Mouse (Mus musculus): ENCODE measurements around the gene Atp1b3.
"Not testable (repeated sequence)": the region's sequence is repeated elsewhere in the genome, so short reads cannot be mapped to it uniquely, and the experiment has no call there.

The Atp1b3 gene

DNA sequence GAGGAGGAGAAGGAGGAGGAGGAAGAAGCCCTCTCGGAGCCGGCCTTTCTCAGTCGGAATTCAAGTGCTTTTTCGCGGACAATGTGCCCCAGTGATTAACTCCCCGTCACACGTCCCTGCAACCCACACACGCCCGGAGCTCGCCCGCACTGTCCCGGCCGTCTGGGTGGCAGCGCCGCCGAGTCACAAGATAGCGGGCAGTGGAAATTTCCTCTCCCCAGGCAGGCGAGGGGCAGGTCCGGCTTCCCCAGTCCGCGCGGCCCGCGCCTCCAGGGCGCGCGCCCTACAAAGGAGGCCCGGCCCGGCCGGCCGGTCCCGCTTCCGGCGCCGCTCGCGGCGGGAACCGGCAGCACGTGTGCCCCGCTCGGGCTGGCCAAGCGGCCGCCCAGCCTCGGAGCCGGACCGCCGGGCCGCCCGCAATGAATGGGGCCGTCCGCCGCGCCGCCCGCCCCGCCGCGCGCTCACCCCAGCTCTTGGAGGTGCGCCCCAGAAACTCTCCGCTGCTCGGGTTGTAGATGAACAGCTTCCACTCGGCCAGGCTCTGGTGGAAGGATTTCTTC, 581 bp downstream of the Atp1b3 start:
- DNase-seq: peak; percentile 73 to 74

DNA sequence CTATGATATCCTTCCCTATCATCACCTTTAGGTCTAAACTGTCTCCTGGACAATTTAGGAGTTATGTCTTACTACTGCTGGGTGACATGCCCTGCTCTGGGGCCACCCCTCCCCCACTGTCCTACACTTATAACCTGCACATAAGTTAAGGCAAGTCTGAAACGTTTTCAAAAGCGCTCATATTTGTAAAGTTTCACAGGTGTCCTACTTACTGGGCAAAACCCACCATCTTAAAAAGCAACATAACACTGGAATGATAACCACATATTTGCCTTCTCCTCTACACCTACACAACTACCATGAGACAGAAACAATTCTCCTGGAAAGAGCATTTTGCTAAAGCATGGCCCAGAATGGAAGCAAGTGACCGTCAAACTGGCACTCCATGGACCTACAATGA, 4.2 kb downstream of the Atp1b3 start:
- no peak for DNase-seq

DNA sequence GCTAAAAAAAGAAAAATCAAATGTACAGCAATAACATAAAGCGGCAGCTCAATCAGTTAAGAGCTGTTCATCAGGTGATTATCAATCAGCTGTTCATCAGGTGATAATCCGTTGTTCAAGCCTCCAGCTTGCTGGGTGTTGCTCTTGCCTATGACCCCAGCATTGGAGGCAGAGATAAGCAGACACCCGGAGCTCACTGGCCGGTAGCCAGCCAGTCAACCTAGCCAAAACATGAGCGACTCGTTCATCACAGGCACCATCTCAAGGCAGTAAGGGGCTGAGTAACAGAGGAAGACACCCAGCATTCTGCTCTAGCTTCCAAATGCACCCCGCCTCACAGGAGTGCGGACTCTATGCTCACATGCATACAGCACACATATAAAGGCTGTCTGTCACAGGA, 10.4 kb downstream of the Atp1b3 start:
- DNase-seq: peak; percentile 61 to 72

DNA sequence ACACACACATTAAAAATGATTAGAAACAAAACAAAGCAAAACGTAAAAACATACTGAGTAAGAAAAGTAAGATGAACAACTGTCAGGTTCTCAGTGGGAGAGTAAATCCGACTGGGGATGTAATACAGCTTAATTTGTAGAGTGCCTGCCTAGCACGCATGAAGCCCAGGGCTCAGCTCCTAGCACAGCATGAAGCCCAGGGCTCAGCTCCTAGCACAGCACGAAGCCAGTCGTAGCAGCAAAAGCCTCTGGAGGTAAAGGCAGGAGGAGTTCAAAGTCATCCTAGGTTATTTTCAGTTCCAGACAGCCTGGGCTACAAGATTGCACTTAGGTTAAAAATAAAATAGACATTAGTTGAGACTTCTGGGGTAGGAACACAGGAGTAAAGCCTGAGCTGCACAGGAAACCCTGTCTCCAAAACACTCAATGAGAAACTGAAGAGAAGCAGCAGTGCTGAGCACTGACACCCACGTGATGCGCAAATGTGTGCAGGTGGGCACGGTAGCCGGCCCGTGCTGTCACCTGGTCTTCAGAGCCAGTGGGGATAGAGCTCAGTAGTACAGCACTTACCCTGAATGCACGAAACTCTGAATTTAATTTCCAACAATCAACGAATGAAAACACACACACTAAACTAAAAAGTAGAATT, 11.0 kb downstream of the Atp1b3 start:
- peak in 1 of 2 experiments; percentile 15 for DNase-seq

DNA sequence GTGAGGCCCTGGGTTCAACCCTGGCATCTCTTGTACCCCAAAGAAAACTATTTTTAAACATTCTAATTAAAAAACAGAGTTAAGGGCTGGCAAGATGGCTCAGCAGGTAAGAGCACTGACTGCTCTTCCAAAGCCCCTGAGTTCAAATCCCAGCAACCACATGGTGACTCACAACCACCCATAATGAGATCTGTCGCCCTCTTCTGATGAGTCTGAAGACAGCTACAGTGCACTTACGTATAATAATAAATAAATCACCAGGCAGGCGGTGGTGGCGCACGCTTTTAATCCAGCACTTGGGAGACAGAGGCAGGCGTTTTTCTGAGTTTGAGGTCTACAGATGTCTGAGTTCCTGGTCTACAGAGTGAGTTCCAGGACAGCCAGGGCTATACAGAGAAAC, 12.5 kb downstream of the Atp1b3 start:
- not testable (repeated sequence) for DNase-seq

DNA sequence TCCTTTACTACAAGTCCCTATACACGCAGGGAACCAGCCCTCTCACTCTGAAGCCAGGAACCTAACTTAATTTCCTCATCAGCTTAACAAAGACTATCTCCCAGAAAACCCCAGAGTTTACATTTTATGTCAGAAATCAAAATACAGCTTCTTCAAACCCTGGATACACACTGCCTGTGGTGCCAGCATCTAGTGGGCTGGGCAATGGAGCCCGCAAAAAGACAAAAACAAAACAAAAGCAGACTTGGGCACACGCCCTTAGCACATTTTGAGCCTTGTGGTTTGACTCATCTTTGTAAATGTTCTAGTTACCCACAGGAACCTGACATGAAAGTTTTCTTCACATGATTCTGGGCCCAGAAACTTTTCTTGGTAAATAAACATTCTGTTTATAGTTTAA, 13.8 kb downstream of the Atp1b3 start:
- DNase-seq: no peak

DNA sequence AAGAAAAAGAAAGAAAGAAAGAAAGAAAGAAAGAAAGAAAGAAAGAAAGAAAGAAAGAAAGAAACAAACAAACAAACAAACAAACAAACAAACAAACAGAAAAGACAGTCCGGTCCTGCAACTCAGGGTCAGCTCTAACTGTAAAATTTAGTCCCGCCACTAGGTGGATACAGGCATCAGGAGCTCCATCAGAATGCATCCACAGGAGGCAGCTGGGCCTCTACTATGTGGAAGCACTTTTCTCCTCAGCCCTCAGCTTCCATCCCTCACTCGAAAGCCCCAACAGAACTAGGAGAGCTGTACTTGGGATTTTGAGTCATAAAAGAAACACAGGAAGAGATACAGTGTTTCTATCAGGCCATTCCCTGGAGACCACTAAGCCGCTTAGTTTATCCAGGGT, 14.2 kb downstream of the Atp1b3 start:
- DNase-seq: peak; percentile 81 to 82

DNA sequence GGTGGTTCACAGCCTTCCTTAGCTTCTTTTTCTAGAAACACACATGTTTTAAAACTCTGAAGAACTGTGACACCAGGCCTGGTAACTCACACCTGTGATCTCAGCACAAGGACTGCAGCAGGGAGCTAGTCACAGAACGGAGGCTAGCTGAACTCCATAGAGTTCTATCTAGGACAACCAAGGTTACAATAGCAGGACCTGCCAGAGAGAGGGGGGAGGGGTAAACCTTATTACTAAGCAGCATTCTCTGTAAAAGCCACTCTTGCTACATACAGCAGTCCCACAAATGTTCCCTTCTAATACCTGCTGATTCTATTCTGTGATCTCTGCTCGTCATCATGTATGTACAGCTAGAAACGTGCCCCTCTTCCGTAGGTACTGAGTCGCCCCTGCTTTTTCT, 15.4 kb downstream of the Atp1b3 start:
- no peak for DNase-seq

DNA sequence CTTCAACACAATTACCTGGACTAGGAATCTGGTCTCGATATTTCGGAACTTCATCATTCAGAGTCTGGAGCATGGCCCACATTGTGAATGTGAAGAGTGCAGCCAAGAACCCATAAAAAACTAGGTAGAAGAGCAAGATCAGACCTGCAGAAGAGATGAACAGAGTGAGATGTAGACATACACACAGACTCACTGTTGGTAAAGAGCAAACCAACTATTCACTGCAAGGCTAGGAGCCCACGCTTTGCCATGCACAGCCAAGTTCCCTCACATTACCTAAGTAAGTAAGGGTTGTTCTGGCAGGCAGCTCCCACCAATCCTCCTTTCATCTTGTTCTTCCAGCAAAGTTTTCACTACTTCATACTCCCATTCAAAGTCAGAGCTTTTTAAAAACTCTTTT, 18.5 kb downstream of the Atp1b3 start:
- no peak for DNase-seq

DNA sequence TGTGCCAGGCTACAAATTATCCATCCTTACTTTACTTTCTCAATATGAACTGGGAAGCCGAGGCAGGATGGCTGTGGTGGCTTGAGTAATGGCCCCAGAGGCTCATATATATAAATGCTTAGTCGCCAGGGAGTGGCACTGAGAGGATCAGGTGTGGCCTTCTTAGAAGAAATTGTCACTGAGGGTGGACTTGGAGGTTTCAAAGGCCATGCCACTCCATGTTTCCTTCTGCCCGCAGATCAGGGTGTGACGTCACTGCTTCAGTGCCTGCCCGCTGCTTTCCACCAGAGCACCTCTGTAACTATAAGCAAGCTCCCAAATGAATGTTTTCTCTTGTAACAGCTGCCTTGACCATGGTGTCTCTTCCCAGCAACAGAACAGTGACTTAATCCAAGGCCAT, 33.1 kb downstream of the Atp1b3 start:
- DNase-seq: no peak

DNA sequence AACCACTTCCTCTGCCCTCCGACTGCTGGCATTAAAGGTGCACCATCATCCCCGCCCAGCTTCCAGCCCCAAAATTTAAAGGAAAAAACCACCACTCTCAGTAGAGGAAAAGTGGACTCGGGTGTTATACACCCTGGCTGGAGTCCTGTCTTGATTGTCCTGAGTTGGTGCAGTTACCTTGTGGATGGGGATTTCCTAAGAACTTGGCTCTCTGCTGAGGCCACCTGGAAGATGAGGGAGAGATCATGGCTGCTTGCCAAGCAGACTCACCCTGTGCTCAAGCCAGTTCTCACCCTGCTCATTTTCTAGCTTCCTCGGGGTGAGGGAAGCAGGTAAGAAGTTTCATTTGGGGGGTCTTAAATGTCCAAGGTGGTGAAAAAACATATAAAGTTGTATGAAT, 36.0 kb downstream of the Atp1b3 start:
- DNase-seq: peak; percentile 61 to 67

DNA sequence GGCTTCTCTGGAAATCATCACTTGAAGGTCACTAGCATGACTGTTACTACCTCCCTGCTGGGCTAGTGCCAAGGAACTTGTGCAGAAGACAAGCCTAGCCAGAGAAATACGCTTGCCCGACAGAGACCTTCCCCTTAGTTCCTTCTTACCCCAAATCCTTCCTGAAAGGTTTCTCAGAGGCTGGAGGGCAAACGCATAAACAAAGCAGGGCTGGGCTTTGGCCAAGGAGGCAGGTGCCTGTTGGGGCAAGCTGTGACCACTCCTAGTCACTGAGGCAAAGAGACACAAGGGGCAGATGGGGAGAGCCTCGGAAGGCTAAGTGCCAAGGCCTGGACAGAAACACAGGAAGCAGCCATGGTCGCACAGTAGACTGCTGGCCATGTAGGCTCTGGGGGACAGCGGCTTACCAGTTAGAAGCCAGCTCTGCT, 37.7 kb downstream of the Atp1b3 start:
- DNase-seq: peak; percentile 92

DNA sequence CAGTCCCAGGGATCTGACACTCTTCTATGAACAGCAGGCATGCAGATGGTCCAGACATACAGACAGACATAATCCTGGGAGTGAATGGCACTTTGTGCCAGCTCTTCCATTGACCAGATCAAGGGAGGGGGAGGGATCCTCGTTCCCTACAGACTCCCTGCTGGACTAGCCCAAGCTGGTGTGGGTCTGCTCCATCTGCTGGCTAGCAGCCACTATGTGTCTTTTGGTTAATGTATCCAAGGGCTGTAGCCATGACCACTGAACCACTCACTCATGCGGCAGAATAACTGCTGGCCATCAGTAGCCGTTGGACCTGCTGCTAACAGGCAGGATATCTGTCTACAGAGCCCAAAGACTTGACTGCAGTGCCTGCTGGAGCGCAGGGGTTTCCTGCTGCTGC, 39.7 kb downstream of the Atp1b3 start:
- DNase-seq: peak; percentile 80 to 83

DNA sequence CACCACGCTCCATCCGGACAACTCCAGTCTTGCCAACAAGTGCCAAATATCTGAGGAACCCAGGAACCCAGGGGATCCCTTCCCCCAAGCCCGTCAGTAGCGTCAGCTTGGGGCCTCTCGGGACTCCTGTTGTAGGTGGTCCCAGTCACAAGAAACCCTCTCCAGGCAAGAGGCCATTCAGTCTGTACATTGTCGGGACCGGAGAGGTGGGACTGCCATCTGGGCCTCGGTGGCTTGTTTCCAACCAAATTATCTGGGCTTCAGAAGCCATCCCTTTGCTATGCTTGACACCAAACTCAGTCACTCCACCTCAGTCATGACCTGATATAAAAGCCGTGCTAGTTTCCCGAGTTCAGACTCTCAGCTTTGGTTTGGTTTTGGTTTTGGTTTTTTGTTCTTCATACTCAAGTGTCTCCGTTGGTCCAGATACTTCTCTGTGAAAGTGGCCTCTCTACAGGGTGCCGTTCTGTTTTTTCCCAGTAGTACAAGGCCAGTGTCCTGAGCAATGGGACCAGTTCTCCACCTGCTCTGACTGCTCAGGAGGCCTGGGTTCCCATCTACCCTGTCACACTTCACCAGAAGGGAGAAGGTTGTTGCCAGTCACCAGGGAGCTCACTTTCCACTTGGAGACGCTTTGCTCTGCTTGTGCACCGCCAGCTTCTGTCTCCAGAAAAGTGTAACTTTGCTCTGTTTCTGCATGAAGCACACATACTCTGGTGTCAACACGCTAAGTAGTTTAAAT, 41.7 kb downstream of the Atp1b3 start:
- DNase-seq: peak; percentile 74 to 84

DNA sequence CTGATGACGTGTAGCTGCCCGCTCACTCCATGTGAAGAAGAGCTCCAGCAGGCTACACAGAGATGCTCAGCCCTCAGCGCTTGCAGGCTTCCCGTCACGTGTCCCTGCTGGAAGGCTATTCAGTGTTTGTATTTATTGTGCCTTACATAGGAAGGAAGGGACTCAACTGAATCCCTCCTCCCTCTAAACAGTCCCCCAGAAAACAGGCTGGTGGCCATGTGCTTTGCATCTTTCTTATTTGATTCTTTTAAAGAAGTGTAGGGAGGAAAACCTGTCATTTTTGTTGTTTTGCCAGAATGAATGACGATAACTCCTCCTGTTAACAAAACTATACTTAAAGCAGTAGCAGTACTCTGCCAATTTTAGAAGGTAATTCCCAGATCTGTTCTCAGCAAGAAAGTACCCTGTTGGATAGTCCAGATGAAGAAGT, 43.7 kb downstream of the Atp1b3 start:
- no peak for DNase-seq

DNA sequence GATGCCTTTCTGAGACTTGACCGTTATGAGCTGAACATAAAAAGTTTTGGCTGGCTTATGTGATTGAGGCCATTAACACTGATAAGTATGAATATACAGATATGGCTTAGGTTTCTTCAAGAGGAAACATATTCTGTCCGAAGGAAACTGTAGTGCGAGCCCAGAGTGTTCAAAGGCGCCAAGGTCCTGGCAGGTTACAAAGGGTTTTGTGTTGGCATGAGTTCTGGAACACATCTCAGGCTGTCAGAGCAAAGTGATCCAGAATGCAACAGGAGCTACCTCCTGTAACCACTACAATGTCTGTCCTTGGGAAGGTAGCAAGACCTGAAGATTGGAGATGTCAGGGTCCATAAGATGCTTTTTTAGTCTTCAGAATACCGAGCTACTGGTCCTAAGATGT, 44.9 kb downstream of the Atp1b3 start:
- DNase-seq: peak in 1 of 2 experiments; percentile 17

DNA sequence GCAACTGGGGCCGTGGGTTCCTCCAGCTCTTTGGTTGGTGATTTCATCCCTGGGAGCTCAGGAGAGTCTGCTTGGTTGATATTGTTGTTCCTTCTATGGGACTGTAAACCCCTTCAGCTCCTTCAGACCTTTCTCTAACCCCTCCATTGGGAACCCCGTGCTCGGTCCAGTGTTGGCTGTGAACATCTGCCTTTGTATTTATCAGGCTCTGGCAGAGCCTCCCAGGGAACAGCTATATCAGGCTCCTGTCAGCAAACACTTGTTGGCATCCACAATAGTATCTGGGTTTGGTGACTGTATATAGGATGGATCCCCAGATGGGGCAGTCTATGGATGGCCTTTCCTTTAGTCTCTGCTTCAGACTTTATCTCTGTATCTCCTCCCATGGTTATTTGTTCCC, 52.2 kb downstream of the Atp1b3 start:
- DNase-seq: no peak

DNA sequence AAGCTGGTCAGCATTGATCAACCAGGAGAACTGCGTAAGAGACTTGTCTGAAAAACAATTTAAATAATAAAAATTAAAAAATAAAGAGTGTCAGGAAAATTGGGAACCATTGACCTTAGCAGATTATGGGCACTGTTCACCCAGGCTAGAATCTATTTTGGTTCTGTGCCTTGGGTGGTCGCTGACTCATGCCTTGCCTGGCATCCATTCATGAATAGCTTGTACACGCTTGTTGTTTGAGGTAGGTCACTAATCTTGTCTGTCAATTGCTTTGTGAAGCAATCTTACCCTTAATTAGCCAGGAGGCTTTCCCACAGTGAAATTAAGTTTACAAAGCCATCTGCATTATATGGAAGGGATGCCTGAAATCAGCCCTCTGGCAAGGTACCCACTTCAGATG, 55.4 kb downstream of the Atp1b3 start:
- DNase-seq: no peak

DNA sequence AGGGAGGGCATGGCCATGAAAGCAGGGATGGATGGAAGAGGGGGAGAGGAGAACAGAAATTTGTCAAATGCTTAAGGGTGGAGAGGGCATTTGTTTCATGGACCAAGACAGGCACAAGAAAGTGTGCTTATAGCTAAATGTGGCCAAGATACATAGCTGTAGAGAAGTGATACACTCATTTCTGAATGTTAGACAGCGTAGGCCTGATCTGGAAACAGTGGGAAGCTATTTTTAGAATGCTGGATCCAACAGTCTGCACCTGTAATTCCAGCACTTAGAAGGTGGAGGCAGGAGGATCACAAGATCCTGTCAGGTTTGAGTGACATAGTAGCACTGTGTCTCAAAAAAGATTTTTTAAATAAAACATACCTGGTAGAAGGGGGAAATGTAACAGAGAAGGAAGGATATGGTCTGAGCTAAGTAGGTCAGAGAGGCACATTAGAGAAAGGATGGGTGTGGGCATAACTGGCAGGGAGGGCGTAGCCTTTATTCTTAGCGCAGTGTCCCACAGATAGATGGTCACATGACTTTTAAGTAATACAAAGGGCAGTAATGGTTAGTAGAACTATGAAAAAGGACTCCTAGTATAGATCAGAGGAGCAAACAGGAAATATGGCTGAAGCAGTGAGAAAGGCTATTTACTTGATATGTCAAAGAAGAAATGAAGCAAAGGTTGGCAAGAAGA, 64.8 kb downstream of the Atp1b3 start:
- no peak for DNase-seq

DNA sequence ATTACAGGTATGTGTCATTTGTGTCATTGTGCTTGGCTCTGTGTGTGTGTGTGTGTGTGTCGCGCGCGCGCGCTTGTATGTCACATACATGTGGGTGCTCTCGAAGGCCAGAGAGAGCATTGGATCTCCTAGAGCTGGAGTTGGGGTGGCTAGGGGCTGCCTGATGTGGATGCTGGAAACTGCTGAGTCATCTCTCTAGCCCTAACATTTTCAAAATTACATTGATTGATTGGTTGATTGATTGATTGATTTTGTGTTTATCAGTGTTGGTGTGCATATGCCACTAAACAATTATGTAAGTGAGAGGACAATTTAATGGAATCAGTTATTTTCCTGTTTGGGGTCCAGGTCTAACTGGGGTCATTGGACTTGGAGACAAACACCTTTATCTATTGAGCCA, 72.1 kb downstream of the Atp1b3 start:
- no peak for DNase-seq

DNA sequence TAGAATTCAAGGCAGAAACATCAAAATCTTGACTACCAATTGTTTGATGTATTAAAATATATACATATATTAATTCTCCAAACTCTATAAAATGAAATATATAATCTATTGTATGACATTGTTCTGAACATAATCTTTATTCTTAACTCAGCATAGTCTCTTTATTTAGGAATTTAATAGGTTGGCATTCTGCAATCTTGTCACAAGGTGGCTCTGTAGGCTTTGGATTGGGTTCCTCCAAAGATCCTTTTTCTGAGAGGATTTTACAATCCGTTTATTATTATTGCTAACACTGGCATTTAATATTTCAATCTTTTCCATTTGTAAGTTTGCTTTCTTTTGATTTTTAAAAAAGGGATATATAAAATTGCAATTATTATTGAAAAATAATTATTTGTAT, 79.3 kb downstream of the Atp1b3 start:
- peak; percentile 15 to 27 for DNase-seq

All from cerebellum, postnatal 14 days (tissue).